Mouse (Mus musculus): ENCODE data around the gene Rhox2a.
"Not testable (repeated sequence)": the region's sequence is repeated elsewhere in the genome, so short reads cannot be mapped to it uniquely, and the experiment has no call there.

The Rhox2a gene

DNA sequence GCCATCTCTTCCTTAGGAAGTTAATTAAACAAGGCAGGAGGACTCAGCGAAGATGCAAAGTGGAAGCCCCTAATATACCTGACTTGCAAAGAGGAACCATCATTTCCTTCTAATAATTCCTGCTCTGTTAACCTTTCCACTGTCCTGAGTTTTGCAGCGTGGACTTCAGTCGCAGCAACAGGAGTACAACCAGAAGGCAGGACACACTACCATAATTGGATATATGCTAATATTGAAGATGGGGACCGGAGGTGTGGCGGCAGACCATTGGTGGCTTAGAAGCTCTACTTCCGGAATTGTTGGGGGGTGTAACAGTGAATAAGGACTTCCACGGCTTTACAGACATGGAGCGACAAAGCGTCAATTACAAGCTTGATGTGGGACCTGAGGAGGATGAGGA is at the start of gene Rhox2a:
Rhox2a (plus strand) TSS at position 301 of the 400 bp plus-strand sequence.
- DNase-seq (ENCODE audit: low spot score in 2 of 2), result not testable (repeated sequence)

DNA sequence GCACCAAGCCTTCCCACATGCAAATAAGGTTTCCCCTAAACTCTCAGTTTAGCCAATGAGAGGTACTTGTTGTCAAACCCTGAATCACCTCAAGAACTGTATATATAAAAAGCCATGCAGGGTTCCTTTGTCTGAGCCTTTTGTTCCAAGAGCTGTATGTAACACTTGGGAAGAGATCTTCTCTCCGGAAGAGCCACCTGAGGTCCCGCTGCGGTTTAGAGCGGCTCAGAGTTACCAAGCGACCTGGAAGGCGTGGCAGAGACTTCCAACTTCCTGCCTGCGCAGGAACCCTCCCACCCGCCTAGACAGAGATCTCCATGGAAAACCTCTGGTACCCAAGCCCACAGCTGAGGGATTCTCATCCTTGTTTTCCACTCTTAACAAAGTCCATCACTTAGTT is 46.1 kb upstream of the Rhox2a start:
- no peak for DNase-seq (ENCODE audit: low spot score in 2 of 2)

DNA sequence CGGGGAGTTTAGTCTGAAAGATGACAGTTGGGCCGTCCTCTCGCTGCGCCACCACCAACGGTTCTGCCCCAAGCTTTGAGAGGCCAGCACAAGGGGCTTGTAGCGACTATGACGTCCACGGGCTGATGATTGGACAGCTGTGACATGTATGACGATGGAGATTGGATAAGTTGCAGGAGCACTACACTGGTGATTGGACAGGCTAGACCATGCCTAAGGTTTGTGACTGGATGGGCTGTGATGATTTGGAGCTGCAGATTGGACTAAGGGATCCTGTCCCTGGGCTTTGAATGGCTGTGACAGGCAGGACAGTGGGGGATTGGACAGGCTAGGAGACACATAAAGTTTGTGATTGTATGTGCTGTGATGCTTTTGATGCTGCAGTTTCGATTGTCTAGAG is 33.8 kb upstream of the Rhox2a start, which contains the start of gene Gm9:
Gm9 (minus strand) TSS at position 101 of the 400 bp plus-strand sequence.
- DNase-seq (ENCODE audit: low spot score in 2 of 2), result no peak

DNA sequence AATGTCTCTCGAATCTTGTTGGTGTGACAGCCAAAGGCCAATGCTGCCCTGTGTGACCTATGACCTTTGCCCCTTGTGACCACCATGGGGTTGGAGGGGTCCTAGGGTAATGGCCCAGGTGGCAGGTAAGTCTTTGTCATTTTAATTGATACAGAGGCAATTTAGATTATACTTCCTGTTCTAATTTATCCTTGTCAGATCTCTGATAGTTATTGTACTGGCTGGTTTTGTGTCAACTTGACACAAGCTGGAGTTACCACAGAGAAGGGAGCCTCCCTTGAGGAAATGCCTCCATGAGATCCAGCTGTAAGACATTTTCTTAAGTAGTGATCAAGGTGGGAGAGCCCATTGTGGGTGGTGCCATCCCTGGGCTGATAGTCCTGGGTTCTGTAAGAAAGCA is 22.6 kb upstream of the Rhox2a start, which contains the start of gene Rhox1:
Rhox1 (minus strand) TSS at position 101 of the 400 bp plus-strand sequence.
- not testable (repeated sequence) for DNase-seq (ENCODE audit: low spot score in 2 of 2)

DNA sequence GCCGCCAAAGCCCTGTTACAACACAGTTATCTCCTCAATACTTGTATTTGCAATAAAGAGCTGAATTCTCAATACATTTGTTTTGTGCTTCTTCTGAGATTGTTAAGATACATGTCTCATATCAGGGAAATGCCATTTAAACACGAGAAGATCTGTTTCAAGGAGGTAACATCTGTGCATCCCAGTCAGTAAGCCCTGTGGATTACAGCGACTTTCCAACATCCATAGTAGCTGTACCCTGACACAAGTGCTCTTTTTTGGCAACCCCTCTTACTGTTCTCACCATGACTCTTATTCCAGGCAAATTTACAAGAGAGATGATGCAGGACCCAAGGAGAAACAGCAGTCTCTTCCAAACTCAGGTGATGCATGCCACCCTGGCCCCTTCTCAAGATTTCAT is 4.8 kb downstream of the Rhox2a start, which contains the start of gene Rhox3a:
Rhox3a (plus strand) TSS at position 301 of the 400 bp plus-strand sequence.
- DNase-seq (ENCODE audit: low spot score in 2 of 2), result not testable (repeated sequence)

DNA sequence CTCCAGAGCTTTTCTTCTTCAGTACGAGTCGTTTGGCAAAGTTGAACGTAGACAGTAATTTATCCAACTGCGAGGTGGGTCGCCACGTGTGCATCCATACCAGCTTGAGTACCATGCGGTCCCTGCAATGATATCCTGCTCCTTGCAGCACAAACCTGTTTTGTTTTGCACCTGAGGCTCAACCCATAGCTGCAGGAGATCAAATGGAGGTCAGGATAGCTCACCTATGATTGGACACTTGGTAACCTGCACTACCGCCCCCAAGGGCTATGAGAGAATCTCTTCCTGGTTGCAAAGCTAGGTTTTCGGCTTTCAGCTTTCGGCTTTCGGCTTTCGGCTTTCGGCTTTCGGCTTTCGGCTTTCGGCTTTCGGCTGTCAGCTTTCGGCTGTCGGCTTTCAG is 20.3 kb downstream of the Rhox2a start, which contains the start of gene Rhox4a:
Rhox4a (plus strand) TSS at position 301 of the 400 bp plus-strand sequence.
- DNase-seq (ENCODE audit: low spot score in 2 of 2), result not testable (repeated sequence)
